Mouse (Mus musculus): ENCODE results near the gene Gipc3. TPM values are rescaled to one million over a fixed set of nuclear protein-coding genes. Genes with fewer than 3 reads are reported as not detected.
A peak's percentile ranks its signal among the peaks of the same experiment; 100 is the strongest.

The Gipc3 gene
- polyA plus RNA-seq, 1 experiment, result not detected

GRCm38 (mm10) chr10:81306837-81307682 lies 36.0 kb downstream of the Gipc3 start:
- peaks cover 16% of the 10 kb centered on the region for H3K4me1 ChIP-seq (ENCODE audit: control insufficient read depth, insufficient read depth, insufficient read length, low read length)
- H3K27ac ChIP-seq (replicated peaks; ENCODE audit: low read depth, low read length), result no peak overlapping the region
- no peak overlapping the region for H3K4me3 ChIP-seq (ENCODE audit: insufficient read depth, low read depth, low read length)

- Histone ChIP-seq H3K27ac (replicated peaks; ENCODE audit: low read depth, low read length) (no peak overlapping the region), H3K4me3 (ENCODE audit: insufficient read depth, low read depth, low read length) (no peak overlapping the region), H3K4me1 (ENCODE audit: control insufficient read depth, insufficient read depth, insufficient read length, low read length) (peaks cover 19% of the 10 kb centered on the region)
Measured at GRCm38 (mm10) chr10:81306173-81306668, 36.8 kb downstream of the Gipc3 start.

GRCm38 (mm10) chr10:81305663-81306062 lies 37.4 kb downstream of the Gipc3 start:
- no peak overlapping the region for H3K27ac ChIP-seq (replicated peaks; ENCODE audit: low read depth, low read length)
- H3K4me3 ChIP-seq (ENCODE audit: insufficient read depth, low read depth, low read length), result no peak overlapping the region
- peaks cover 20% of the 10 kb centered on the region for H3K4me1 ChIP-seq (ENCODE audit: control insufficient read depth, insufficient read depth, insufficient read length, low read length)

GRCm38 (mm10) chr10:81304597-81305238 lies 38.3 kb downstream of the Gipc3 start:
- Histone ChIP-seq H3K27ac (replicated peaks; ENCODE audit: low read depth, low read length) (no peak overlapping the region), H3K4me1 (ENCODE audit: control insufficient read depth, insufficient read depth, insufficient read length, low read length) (peaks cover 28% of the 10 kb centered on the region), H3K4me3 (ENCODE audit: insufficient read depth, low read depth, low read length) (no peak overlapping the region)

GRCm38 (mm10) chr10:81303761-81304160 lies 39.3 kb downstream of the Gipc3 start:
- peaks cover 33% of the 10 kb centered on the region for H3K4me1 ChIP-seq (ENCODE audit: control insufficient read depth, insufficient read depth, insufficient read length, low read length)
- no peak overlapping the region for H3K27ac ChIP-seq (replicated peaks; ENCODE audit: low read depth, low read length)
- no peak overlapping the region for H3K4me3 ChIP-seq (ENCODE audit: insufficient read depth, low read depth, low read length)

- 0 out of 2 replicates have a peak overlapping the region, but pooled peaks have one; percentile 16 for H3K27ac ChIP-seq (replicated peaks; ENCODE audit: low read depth, low read length)
- H3K4me3 ChIP-seq (ENCODE audit: insufficient read depth, low read depth, low read length), result no peak overlapping the region
- H3K4me1 ChIP-seq (ENCODE audit: control insufficient read depth, insufficient read depth, insufficient read length, low read length), result peaks cover 38% of the 10 kb centered on the region
Measured at GRCm38 (mm10) chr10:81303258-81303657, 39.8 kb downstream of the Gipc3 start.

- Histone ChIP-seq H3K4me3 (ENCODE audit: insufficient read depth, low read depth, low read length) (no peak overlapping the region), H3K4me1 (ENCODE audit: control insufficient read depth, insufficient read depth, insufficient read length, low read length) (peaks cover 41% of the 10 kb centered on the region), H3K27ac (replicated peaks; ENCODE audit: low read depth, low read length) (0 out of 2 replicates have a peak overlapping the region, but pooled peaks have one; percentile 14)
Measured at GRCm38 (mm10) chr10:81302781-81303218, 40.3 kb downstream of the Gipc3 start.

GRCm38 (mm10) chr10:81302288-81302687 lies 40.8 kb downstream of the Gipc3 start:
- peak overlapping the region; percentile 2; the same call in 1 of the 2 replicates for H3K27ac ChIP-seq (replicated peaks; ENCODE audit: low read depth, low read length)
- no peak overlapping the region for H3K4me3 ChIP-seq (ENCODE audit: insufficient read depth, low read depth, low read length)
- H3K4me1 ChIP-seq (ENCODE audit: control insufficient read depth, insufficient read depth, insufficient read length, low read length), result peaks cover 44% of the 10 kb centered on the region

GRCm38 (mm10) chr10:81301321-81301720 lies 41.7 kb downstream of the Gipc3 start:
- H3K4me3 ChIP-seq (ENCODE audit: insufficient read depth, low read depth, low read length), result no peak overlapping the region
- H3K27ac ChIP-seq (replicated peaks; ENCODE audit: low read depth, low read length), result no peak overlapping the region
- peaks cover 45% of the 10 kb centered on the region for H3K4me1 ChIP-seq (ENCODE audit: control insufficient read depth, insufficient read depth, insufficient read length, low read length)

GRCm38 (mm10) chr10:81300352-81300907 lies 42.6 kb downstream of the Gipc3 start:
- Histone ChIP-seq H3K4me1 (ENCODE audit: control insufficient read depth, insufficient read depth, insufficient read length, low read length) (peaks cover 47% of the 10 kb centered on the region), H3K27ac (replicated peaks; ENCODE audit: low read depth, low read length) (no peak overlapping the region), H3K4me3 (ENCODE audit: insufficient read depth, low read depth, low read length) (no peak overlapping the region)

- Histone ChIP-seq H3K4me1 (ENCODE audit: control insufficient read depth, insufficient read depth, insufficient read length, low read length) (peaks cover 51% of the 10 kb centered on the region), H3K27ac (replicated peaks; ENCODE audit: low read depth, low read length) (peak overlapping the region; percentile 99), H3K4me3 (ENCODE audit: insufficient read depth, low read depth, low read length) (no peak overlapping the region)
Measured at GRCm38 (mm10) chr10:81299585-81300351, 43.3 kb downstream of the Gipc3 start.

GRCm38 (mm10) chr10:81298369-81299100 lies 44.5 kb downstream of the Gipc3 start:
- peak overlapping the region; percentile 99 for H3K27ac ChIP-seq (replicated peaks; ENCODE audit: low read depth, low read length)
- H3K4me1 ChIP-seq (ENCODE audit: control insufficient read depth, insufficient read depth, insufficient read length, low read length), result peaks cover 54% of the 10 kb centered on the region
- H3K4me3 ChIP-seq (ENCODE audit: insufficient read depth, low read depth, low read length), result peak overlapping the region; percentile 56

GRCm38 (mm10) chr10:81297845-81298244 lies 45.2 kb downstream of the Gipc3 start:
- peak overlapping the region; percentile 99 for H3K27ac ChIP-seq (replicated peaks; ENCODE audit: low read depth, low read length)
- peaks cover 48% of the 10 kb centered on the region for H3K4me1 ChIP-seq (ENCODE audit: control insufficient read depth, insufficient read depth, insufficient read length, low read length)
- peak overlapping the region; percentile 56 for H3K4me3 ChIP-seq (ENCODE audit: insufficient read depth, low read depth, low read length)

GRCm38 (mm10) chr10:81297246-81297645 lies 45.8 kb downstream of the Gipc3 start:
- Histone ChIP-seq H3K4me3 (ENCODE audit: insufficient read depth, low read depth, low read length) (peak overlapping the region; percentile 56), H3K27ac (replicated peaks; ENCODE audit: low read depth, low read length) (peak overlapping the region; percentile 99), H3K4me1 (ENCODE audit: control insufficient read depth, insufficient read depth, insufficient read length, low read length) (peaks cover 42% of the 10 kb centered on the region)
